Mouse (Mus musculus) ovary, adult 18-20 months (tissue): ENCODE data around the gene Pik3ip1.

Source experiments
- DNase-seq: peaks from one replicate; pipeline ENCODE4 v3.0.0; 2022; ENCODE audit warnings: low spot score, mixed read lengths

The Pik3ip1 gene

DNA sequence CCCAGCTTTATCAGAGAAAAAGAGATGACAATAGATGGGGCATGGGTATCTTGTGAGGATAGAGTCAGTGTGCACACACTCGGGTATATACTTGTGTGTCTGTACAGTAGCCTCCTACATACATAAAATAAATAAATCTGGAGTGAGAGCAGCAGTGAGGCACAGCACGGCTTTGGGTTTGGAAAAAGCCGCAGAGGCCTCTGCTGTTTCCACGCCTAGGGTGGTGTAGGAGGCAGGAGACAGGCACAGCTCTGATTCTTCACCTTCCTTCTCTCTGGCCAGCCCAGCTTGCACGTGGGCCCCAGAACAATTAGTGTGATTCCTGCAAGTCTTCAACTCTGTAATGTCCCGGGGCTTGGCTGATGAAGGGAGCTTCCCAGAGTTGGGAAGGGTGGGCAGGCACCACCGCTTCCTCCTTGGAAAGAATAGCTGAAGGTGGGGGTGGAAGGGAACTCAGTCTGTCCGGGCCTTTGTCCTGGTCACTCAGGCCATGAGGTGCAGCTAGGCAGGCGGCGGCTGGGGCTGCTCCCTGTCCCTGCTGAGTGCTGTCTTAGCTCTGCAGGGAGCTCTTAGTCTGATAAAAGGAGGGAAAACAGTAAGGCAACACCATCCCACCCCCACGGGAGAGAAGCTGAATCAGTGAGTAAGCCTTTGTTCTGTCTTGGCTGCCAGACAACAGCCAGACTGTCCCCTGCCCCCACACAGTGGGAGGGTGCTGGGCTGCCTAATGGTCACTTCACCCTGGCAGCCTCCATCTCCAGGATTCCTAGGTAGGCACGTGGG is 7.2 kb downstream of the Pik3ip1 start:
- peak; percentile 41 for DNase-seq

DNA sequence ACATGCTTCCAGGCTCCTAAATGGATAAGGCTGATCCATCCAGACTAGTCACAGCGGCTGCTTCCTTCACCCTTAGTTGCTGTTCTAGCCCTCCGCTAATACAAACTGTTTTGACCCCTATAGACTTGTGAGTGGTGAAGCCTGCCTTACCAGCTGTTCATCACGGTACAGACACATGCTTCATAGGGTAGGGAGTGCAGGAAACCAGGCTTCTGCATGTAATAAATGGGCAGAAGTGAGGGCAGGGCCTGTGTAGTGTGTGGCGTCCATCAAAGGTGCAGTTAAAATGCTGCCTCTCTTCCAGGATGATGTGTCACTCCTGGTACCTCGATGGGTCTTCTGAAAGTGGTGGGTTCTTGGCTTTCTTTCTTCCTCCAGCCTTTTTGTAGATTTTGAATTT is 7.8 kb downstream of the Pik3ip1 start:
- no peak for DNase-seq

DNA sequence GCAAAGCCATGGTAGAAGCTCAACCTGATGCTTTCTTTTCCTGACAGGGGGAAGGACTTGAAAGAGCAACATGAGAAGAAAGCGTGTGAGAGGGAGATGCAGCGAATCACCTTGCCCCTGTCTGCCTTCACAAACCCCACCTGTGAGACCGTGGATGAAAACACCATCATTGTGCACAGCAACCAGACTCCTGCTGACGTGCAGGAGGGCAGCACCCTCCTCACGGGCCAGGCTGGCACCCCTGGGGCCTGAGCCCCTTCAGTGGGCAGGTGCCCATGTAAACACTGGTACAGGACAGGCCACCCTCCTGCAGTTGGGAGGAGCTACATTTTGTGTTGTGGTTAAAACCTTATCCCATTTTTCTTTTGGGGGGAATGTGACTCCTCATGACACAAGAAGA is 11.3 kb downstream of the Pik3ip1 start:
- no peak for DNase-seq

DNA sequence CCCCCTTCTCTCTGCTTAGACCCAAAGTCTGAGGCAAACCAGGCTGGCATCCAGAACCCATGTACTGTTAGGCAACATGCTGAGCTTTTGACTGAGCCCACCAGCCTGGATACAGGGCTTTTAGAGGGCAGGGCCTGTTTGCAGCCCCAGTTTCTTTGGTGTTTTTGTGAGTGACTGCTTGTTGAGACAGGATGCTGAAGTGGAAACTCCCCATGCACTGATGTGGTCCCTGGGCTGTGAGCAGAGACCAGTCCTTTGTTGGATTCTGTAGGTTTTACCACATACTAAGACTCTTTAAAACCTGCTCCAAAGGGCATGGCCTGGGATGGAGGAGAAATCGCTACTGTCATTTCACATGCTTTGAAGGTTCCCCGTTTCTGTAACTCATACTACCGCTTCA is 14.7 kb downstream of the Pik3ip1 start:
- no peak for DNase-seq

DNA sequence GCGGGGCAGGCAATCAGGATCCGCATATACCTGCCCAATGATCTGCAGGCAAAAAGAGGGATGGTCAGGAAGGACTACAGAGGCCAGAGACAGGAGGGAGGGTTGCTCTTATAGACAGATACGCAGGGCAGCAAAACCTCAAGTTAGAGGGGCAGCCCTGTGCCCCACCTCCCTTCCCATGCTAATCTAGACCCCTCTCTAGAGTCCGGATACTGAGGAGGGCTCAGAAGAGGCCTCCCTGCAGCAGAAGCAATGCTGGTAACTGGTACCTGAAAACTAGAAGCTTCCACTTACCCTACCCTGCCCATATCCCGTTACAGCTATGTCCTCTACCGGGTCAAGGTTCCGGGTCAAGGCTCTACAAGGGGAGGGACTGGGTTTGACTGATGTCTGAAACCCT is 16.1 kb downstream of the Pik3ip1 start:
- DNase-seq, result no peak

DNA sequence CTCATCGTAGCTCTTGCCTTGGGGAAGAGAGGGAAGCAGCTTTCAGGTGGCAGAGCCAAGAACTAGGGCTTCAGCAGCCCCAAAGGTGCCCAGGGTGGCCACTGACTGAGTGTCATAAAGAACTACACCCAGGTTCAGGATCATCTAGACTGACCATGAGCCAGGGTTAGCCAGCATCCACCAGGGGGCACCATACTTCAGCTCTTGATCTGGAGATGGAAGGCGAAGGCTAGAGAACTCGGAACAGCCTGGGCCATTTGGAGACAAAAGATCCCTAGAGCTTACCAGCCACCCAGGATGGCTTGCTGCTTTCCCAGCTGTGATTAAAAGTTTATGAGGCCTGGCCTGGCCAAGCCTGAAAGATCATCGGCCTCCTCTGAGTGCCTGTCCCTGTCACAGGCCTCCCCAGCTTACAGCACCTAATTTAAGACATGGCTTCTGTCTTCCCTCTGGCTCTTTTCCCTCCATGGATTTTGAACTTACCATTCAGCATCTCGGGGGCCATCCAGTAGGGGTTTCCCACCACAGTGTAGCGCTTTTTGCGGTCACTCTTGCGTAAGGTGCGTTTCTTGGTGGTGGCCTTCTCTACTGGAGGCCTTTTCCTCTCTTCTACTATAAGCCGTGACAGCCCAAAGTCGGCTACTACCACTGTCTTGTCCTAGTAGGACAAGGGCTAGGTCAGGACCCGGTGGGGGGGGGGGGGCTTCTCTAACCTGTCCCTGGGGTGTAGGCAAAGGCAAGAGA is 17.1 kb downstream of the Pik3ip1 start:
- peak; percentile 57 for DNase-seq

DNA sequence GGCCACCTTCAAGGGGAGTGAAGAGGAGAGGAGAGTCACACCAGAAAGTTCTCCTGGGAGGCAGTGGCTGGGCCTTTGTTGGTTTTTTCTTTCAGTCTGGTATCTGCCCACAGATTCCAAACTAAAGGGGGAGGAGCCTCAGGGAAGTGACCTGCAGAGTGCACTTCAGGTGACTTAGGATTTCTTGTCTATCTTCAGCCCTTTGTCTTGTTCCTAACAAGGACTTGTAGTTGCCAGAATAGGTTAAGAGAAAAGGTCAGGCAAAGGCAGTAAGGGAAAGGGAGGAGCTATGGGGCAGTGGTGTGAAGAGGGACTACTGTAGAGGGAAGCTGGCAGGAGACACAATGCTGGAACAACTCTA is 17.6 kb downstream of the Pik3ip1 start:
- DNase-seq, result no peak

DNA sequence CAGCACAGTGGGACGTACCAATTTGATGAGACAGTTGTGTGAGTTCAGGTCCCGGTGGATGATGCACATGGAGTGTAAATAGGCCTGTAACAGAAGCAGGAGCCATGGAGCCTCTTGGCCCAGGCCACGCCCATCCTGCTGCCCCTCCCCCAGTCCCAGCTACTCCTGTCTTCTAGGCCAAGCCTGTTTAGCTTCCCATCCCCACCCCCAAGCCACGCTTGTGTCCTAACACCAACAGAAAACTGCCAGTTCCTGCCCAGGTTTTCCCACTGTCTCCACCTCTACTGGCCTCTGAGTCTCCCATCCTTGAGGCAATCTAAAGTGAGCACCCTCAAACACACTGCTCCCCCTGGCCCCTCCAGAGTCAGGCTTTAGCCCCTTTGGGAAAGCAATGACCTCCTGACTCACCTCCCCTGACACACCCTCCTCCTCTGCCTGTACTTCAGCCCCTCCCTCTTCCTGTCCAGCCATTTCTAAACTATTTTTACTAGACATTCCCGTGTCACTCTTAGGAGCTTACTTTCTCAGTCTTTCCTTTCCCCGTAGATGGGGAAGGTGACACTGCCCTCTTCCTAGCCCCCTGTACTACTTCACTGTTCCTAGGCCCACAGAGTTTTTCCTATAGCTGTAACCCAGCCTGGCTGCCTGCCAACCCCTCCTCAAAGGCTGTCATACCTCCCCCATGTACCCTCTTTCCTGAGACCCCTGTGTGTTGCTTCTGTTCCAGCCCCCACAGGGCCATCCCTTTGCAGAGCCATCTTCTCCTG is 18.6 kb downstream of the Pik3ip1 start:
- no peak for DNase-seq

DNA sequence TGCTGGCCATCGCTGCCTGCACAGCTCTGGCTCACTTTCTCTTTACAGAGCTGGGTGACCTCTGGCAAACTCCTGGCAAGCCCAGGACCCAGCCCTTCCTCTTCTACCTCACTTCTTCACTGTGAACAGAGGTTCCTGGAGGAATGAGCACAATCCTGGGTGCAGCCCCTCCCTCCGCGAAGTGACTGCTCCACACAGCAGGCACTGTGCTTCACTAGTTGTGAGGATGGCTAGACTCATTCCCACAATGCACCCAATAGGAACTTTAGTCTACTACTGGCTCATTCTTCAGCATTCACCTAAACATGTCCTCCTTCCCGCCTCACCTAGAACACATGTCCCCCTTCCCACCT is 19.1 kb downstream of the Pik3ip1 start:
- DNase-seq, result no peak

DNA sequence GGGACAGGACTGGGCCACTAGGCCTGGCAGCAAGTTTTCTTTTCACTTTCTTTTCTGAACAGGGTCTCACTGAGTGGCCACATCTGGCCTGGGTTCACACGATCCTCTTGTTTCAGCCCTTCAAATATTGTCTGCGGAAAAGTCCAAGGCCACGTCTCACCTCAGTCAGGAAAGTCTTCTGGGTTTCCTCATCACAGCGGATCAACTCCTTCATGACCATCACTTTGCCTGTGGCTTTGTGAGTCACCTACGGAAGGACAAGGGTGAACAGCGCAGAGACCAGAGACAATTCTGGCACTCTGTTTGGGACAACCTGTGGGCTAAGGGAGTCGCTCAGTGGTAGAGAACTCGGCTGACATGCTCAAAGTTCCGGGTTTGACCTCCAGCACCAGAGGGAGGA is 21.9 kb downstream of the Pik3ip1 start:
- no peak for DNase-seq

DNA sequence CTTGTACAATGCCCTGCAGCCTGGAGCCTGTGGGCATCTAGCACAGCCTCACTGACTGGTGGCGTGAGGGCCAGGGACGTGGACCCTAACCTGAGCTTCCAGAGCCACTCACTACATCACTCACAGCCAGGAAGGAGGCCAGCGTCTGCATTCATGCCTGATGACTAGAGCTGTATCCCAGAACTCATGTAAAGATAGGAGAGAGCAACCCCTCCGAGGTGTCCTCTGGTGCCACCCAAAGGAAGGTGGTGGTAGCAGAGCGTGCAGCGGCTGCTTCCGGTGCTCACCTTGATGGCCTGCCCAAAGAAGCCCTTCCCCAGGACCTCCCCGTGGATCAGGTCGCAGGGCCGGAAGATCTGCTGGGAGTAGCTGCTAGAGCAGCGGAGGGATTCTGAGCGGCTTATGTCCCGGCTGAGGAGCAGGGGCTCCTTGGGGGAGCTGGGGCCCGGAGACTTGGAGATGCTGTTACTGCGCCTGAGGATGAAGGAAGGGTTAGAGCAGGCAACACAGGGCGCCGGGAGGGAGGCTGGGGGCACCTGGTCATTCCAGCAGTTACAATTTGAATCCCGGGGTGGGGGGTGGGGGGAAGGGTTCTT is 22.9 kb downstream of the Pik3ip1 start:
- no peak for DNase-seq

DNA sequence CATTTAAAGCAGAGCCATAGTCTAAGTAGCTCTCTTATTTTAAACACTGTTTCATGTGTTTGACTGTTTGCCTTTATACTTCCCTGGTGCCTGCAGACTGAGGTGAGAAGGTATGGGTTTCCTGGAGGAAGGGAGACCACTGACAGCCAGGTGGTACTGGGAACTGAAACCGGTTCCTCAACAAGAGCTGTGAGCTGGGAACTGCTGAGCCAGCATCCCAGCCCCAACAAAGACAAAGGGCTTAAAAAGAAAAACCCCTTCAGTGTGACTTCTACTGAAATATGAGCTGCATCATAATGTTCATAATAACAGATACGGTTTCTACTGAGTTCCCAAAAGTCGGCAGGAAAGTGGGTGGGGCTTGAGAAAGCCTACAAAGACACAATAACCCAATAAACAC is 32.7 kb downstream of the Pik3ip1 start:
- no peak for DNase-seq

DNA sequence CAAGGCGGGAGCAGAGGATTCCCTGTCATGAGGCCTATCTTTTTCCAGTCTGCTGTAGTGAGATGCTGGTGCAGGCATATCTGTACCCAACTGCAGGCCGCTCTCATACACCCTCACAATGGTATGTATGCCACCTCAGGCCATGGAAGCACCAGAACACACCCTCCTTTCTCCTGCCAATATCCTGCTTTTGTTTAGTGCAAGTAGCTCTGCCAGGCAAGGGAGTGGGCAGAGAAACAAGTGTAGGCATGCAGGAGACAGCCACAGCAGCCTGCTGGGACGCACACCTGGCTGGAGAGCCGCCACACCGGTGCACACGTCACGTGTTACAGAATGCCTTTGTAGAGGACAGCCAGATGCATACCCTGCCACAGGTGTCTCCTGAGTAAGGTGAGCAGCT is 36.2 kb downstream of the Pik3ip1 start:
- DNase-seq, result no peak

DNA sequence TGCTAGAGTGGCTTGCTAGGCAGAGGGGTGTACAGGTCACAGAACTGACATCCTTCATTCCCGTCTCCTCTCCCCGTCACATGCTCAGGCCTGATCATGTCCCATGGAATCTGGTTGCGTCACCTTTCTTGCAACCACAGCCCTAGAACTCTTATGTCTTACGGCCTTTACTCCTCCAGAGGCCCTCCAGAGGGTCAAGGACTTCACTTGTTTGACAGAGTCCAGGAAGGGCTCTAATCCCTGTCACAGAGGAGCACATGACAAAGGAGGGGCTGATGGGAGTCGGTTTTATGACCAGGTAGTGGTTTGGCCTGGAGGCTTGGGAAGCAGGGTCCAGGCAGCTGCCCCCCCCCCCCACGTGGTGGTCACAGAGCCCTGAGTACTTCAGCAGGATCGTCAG is 38.8 kb downstream of the Pik3ip1 start:
- no peak for DNase-seq

DNA sequence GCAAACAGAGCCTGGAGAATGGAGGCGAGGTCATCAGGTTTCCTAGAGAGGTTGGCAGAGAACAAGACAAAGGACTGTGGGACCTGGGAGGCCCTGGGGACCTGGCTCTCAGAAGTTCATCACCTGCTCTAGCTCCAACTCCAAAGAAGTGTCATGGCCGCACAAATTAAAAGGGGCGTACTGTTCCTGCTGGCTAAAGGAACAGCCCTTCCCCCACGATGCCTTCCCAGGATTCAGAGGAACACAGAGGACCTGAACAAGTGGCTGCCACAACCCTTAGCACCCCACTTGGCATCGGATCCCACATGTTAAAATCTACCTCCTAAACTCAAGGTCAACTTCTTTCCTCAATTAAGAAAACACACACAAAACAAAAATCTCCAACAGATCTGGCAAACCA is 39.2 kb downstream of the Pik3ip1 start:
- DNase-seq, result no peak

DNA sequence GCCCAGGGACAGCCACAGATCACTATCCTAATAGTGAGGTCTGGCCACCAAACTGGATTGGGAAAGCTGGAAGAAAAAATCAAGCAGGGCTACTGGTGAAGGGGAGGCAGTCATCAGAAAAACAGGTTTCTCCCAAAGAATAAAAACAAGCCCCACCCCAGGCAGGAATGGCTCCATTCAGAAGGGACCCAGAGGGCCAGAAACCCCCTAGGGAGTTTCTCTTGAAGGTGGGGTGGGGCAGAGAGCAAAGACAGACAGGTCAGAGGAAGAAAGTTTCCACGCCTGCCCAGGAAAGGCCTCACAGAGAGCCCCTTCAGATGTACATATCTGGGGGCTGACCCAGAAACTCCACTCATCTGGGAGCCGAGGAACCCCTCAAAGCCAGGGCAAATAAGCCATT is 40.0 kb downstream of the Pik3ip1 start:
- DNase-seq, result no peak

DNA sequence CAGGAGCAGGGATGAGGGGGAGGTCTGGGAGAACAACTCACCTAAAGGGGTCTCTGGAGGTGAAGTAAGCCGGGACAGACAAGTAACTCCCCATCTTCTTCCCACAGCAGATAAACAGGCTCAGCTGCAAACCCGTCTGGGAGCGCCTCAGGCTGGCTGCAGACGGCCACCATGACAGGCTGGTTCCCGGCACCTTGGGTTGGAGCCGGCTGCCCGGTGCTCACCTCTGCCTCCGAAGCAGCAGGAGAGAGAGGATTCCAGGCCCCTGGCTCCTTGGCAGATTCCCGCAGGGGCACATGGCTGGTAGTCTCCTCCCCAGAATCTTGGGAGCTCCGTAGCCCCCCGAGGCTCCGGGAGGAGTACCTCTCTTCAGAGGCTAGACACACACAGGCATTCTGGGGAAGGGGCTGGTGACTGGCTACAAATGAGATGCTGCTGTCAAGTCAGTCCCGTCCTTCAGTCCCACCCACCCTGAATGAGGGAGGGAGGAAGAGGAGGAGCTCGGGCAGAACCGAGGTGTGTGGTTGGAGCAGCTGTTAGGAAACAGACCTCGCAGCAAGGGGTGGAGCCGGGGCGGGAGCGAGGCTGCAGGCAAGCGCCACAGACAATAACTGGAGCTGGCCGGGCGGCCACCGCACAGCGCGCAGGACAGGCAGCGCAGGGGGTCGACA is 40.9 kb downstream of the Pik3ip1 start:
- peak; percentile 64 for DNase-seq

DNA sequence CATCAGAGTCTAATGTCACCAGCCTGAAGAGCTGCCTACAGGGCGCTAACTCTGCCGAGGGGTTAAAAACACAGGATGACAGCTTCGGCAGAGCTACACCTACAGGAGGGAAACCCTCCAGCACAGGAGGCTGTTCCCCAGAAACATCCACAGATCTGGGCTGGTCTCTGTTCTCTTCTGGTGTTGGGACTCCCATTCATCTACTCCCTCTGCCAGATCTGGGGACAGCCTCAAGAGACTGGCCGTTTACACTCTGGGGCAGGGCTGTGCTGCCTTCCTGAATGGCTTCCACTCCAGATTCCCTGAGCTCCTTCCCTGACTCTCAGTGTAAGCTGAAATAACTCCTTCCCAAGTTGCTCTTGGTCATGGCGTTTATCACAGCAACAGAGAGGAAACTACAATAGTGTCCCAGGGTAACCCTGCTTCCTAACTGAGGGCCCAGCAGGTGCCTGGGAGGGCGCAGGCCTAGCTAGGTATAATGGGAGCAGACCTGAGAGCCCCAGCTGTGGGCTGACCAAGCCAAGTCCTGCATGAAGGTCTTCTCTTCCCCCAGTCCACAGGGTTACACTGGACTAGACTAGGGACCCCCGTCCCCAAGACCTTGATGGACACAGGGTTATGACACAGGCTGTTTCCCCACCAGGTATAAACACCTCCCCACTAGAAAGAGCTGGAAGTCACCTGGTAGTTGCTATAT is 41.5 kb downstream of the Pik3ip1 start:
- no peak for DNase-seq

DNA sequence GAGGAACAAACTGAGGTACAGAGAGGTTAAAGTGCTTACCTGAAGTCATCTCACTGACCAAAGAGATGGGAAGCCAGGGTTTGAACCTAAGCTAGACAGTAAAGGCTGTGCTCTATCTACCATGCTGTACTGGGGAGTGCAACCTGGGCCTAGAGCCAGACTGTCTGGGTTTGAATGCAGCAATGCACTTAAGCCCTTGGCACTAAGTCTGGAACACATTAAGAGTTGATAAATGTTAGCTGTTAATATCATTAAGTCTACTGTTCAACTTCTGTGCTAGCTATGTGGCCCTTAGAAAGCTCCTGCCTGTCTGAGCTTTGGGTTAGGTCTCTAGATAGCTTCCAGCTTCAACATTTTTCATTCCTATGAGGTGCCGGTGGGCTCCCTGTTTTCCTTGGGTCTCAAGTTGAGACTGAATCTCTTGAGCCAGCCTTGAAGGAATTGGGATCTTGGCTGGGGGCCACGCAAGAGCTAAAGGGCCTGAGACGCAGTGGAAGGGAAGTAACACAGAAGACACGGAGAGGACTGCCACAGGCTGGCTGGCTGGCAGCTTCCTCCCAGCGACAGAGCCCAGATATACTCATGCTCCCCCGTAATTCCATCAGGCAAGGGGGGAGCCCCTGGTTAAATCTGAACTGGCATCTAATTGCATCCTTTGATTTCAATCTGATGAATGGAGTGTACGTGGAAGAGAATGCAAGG is 43.5 kb downstream of the Pik3ip1 start:
- no peak for DNase-seq

DNA sequence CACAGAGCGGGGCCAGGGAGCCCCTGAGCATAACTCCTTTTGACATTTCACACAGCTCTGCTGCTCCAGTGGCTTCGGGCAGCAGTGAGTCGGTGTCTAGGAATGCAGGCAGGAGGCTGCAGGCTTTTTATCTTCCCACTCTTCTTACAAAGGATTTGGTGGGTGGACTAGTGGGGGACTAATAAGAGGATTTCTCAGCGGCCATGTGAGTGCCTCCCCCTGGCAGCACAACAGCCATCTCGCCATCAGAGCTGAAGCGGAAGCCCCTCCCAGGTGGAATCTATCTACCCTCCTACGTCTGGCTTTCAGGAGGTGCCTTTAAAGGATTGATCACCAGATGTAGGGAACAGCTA is 44.1 kb downstream of the Pik3ip1 start:
- no peak for DNase-seq

DNA sequence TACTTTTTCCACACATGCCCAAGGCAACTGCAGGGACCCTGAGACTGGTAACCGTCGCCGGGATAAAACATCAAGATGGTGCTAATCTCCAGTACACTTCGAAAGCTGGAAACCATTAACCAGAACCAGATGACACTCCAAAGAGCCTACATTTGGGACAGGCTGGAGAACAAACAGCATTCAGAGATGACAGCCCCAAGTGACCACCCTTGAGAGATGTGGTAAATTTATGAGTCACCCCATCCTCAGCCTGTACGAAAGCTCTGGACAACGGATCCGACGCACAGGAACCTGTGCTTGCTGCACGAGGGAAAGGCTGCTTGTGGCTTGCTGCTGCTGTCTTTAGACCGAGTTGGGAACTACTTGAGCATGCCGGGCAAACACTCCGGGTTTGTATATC is 44.5 kb downstream of the Pik3ip1 start:
- no peak for DNase-seq
